In genomic region chr3:20057306-20058196, GRCm38 (mm10) we compare ENCODE assay signal across 8 mouse cellular contexts. TPM values are rescaled to one million over a fixed set of nuclear protein-coding genes. Genes with fewer than 3 reads are reported as not detected.
DNase-seq lines count a peak whose midpoint lies in the region; ATAC-seq and TF ChIP-seq lines count a peak whose summit lies in the region.

Hltf (plus strand) TSS chr3:20057811.

- TF ChIP-seq POLR2A in lung, adult 2 months (IDR thresholded peaks at IDR 0.05; ENCODE audit: borderline replicate concordance, extremely low read depth, low read depth, low read length), result peak; percentile 73; the same call in 1 of the 2 replicates

- H3K4me3 ChIP-seq in ES-E14 (ENCODE audit: insufficient read depth in 1 of 2, low read depth in 1 of 2, low read length in 2 of 2, poor library complexity in 1 of 2, severe bottlenecking in 1 of 2), result peak within 1 kb of the TSS; percentile 70 to 96
- peak within 1 kb of the TSS; percentile 82 for H3K4me3 ChIP-seq in forebrain, embryonic 15.5 days
- H3K4me3 ChIP-seq in lung, adult 2 months (replicated peaks; ENCODE audit: extremely low read depth, low read depth, low read length), result peak within 1 kb of the TSS; percentile 84

- peak; percentile 100 for ATAC-seq in forebrain, embryonic 15.5 days (replicated peaks)
- peak; percentile 100 for ATAC-seq in neutrophil, adult 5-6 weeks (ENCODE audit: extremely low read depth, insufficient number of reproducible peaks, low FRiP score, poor library complexity, severe bottlenecking)

- no peaks in the 10 kb centered on the region for H3K36me3 ChIP-seq in ES-E14 (ENCODE audit: control insufficient read depth, insufficient read depth, low read length, poor library complexity, severe bottlenecking)
- no peaks in the 10 kb centered on the region for H3K36me3 ChIP-seq in forebrain, embryonic 15.5 days

- under 1% methylated on average over 51 of the region's 54 CpGs for WGBS in forebrain, embryonic 15.5 days
- WGBS in lung, adult 2 months, result under 1% methylated on average over 51 of the region's 54 CpGs

- intact Hi-C loops in heart, postnatal 25 days (cut with DNase I), result loop anchor here (2.0 kb wide), 1 partner anchor 23 kb away; the partner anchor contains the start of gene Hps3

- peak within 1 kb of the TSS; percentile 89 for H3K9ac ChIP-seq in ES-E14 (ENCODE audit: insufficient read depth, low read depth, low read length, poor library complexity, severe bottlenecking)
- H3K9ac ChIP-seq in forebrain, embryonic 15.5 days (replicated peaks), result peak within 1 kb of the TSS; percentile 81

- H3K4me1 ChIP-seq in ES-E14 (ENCODE audit: control insufficient read depth in 2 of 2, insufficient read depth in 2 of 2, low read length in 2 of 2, poor library complexity in 1 of 2), result peaks cover 0 to 4% of the 10 kb centered on the region in 2 experiments; a peak in 2 of 4 replicates
- peaks cover 12% of the 10 kb centered on the region for H3K4me1 ChIP-seq in forebrain, embryonic 15.5 days
- 0 out of 2 replicates have a peak, but pooled peaks cover 2% of the 10 kb centered on the region for H3K4me1 ChIP-seq in lung, adult 2 months (ENCODE audit: control insufficient read depth, insufficient read depth, low read length)

- peak within 1 kb of the TSS; percentile 69 for H3K27ac ChIP-seq in ES-E14 (ENCODE audit: insufficient read depth, low read depth, low read length, poor library complexity, severe bottlenecking)
- peak within 1 kb of the TSS; percentile 83 for H3K27ac ChIP-seq in forebrain, embryonic 15.5 days (replicated peaks)

- in situ Hi-C loops in ES-E14 (cut with MboI; ENCODE audit: low sequenced_read_pairs in 2 of 2, unreplicated experiment in 2 of 2), result no loop called here

- H3K9me3 ChIP-seq in ES-E14 (ENCODE audit: control insufficient read depth, insufficient read depth, low read depth, low read length), result no peaks in the 10 kb centered on the region
- H3K9me3 ChIP-seq in forebrain, embryonic 15.5 days, result no peaks in the 10 kb centered on the region

- H3K4me2 ChIP-seq in forebrain, embryonic 15.5 days (replicated peaks), result peak within 1 kb of the TSS; percentile 59

- DNase-seq in ES-E14 (ENCODE audit: low read depth, low spot score), result peak; percentile 93
- peak; percentile 95 for DNase-seq in cerebellum, adult 11-12 months
- peak; percentile 94 for DNase-seq in heart, postnatal 25 days (ENCODE audit: low spot score)
- DNase-seq in layer of hippocampus, adult 18-20 months (ENCODE audit: low spot score in 2 of 2), result peak; percentile 92 to 98
- DNase-seq in lung, adult 2 months, result peak; percentile 97
- DNase-seq in thymus, adult 18-20 months, result peak; percentile 87 to 91

- TF ChIP-seq CTCF in lung, adult 2 months (IDR thresholded peaks at IDR 0.05; ENCODE audit: insufficient read depth, low read length), result no peak

- H3K27me3 ChIP-seq in forebrain, embryonic 15.5 days, result no peaks in the 10 kb centered on the region

TF ChIP-seq in ES-E14, 5 proteins besides CTCF, POLR2A, EP300 and RAD21:
- TF ChIP-seq ZC3H11A (IDR thresholded peaks at IDR 0.05; ENCODE audit: borderline replicate concordance, low read depth, low read length) (no peak), HCFC1 (IDR thresholded peaks at IDR 0.05; ENCODE audit: borderline replicate concordance, insufficient read depth, low read length) (0 out of 2 replicates have a peak, but pooled peaks have one; percentile 31), CHD2 (IDR thresholded peaks at IDR 0.05; ENCODE audit: low read depth, low read length) (peak; percentile 87), MAFK (IDR thresholded peaks at IDR 0.05; ENCODE audit: insufficient read depth, low read depth, low read length) (no peak), ZNF384 (IDR thresholded peaks at IDR 0.05; ENCODE audit: low read depth, low read length) (no peak)

RNA-seq across cellular contexts. Expression of gene Hltf, which starts in this region (rescaled TPM):
- total RNA-seq in ES-E14 (2012; rRNA removed), result 21.0 and 21.2 TPM in 2 replicates
- polyA plus RNA-seq in forebrain, embryonic 15.5 days (2015; fragmentation: Nextera tagmentation; extraction: Ambion mirVana), result 23.1 and 25.3 TPM in 2 replicates
- total RNA-seq in heart, postnatal 25 days (2021), result 10 to 100 TPM; 10.9 to 14.0 TPM
- total RNA-seq in layer of hippocampus, adult 18-20 months (2021), result 10 to 100 TPM; 22.3 to 24.9 TPM
- 3.0 and 4.8 TPM in 2 replicates for polyA plus RNA-seq in lung, adult 2 months (2012; rRNA removed)
- total RNA-seq in neutrophil, adult 5-6 weeks (2017), result 64.6 and 82.5 TPM in 2 replicates

Comparison
In these comparisons a context has a peak if more than half of its experiments do, and no peak if none do; other contexts are left out.
1. Peak in every context shown above with its lines: DNase-seq, ATAC-seq, H3K4me3 ChIP-seq and H3K27ac ChIP-seq.